Mouse (Mus musculus) hindbrain, embryonic 11.5 days (tissue): ENCODE measurements at regions not wholly inside any gene's neighbourhood (a gene's known extent, or its start where the extent isn't known, plus 50 kb on each side); places are given as distances from the start of the nearest gene placed in this dataset.

Experiments
- ATAC-seq: fragments of 200-750 bp; cut with Nextera tagmentation; 2 replicates; pipeline ENCODE4 v1.8.0; 2017; ENCODE audit warnings: mild to moderate bottlenecking, moderate TSS enrichment, moderate library complexity; ENCODE audit not compliant: low FRiP score
- DNase-seq: peaks from one replicate; pipeline ENCODE4 v3.0.0-alpha.2; 2015; ENCODE audit warnings: low spot score
- H3K27ac ChIP-seq: fragments of 300-500 bp; sonication (generic); 2 replicates; pipeline ENCODE4 v1.5.1; 2014; ENCODE audit warnings: mild to moderate bottlenecking, low read depth, low read length
- H3K27me3 ChIP-seq: fragments of 300-500 bp; sonication (generic); 2 replicates; pipeline ENCODE4 v1.6.1; 2014; ENCODE audit warnings: mild to moderate bottlenecking, low read length, moderate library complexity, mixed read lengths; ENCODE audit not compliant: control insufficient read depth, insufficient read depth
- H3K36me3 ChIP-seq: fragments of 300-500 bp; sonication (generic); 2 replicates; pipeline ENCODE4 v1.6.1; 2014; ENCODE audit warnings: mild to moderate bottlenecking, low read length, moderate library complexity, mixed read lengths; ENCODE audit not compliant: control insufficient read depth, insufficient read depth
- H3K4me1 ChIP-seq: fragments of 300-500 bp; sonication (generic); replicated peaks from 2 replicates; pipeline ENCODE4 v1.6.1; 2014; ENCODE audit warnings: low read length, mixed read lengths; ENCODE audit not compliant: control insufficient read depth, insufficient read depth
- H3K4me2 ChIP-seq: fragments of 300-500 bp; sonication (generic); replicated peaks from 2 replicates; pipeline ENCODE4 v1.6.1; 2014; ENCODE audit warnings: mild to moderate bottlenecking, low read depth, low read length
- H3K4me3 ChIP-seq: fragments of 300-500 bp; sonication (generic); 2 replicates; pipeline ENCODE4 v1.5.1; 2014; ENCODE audit warnings: low read depth, low read length
- H3K9ac ChIP-seq: fragments of 300-500 bp; sonication (generic); 2 replicates; pipeline ENCODE4 v1.6.1; 2014; ENCODE audit warnings: low read depth, low read length
- H3K9me3 ChIP-seq: fragments of 300-500 bp; sonication (generic); 2 replicates; pipeline ENCODE4 v1.6.1; 2016; ENCODE audit warnings: low read length; ENCODE audit not compliant: control insufficient read depth
- WGBS: fragments of 180-500 bp; shearing (Covaris S2); extraction: QIAGEN DNeasy Blood & Tissue Kit; methylation state at CpG from one replicate; pipeline ENCODE4 v1.1.7; 2014; 5-methylcytosine and 5-hydroxymethylcytosine counted together

DNA sequence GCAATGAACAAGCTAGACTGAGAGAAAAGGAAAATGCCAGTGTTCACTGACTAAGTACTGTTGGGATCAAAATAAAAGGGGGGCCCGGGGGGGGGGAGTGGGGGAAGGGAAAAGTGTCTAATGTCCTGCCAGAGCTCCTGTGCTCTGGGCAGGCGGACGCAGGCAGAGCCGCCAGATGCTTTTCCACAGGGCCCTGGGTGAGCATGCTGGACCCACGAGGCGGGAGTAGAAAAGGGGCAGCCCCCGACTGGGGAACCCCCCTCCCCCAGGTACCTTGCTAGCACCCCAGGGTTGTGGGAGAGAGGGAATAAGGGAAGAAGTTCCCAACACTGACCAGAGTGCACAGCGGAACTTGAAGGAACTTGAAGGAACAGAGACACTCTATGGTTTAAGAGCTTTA lies 478.6 kb downstream of the Mat2b start:
- DNase-seq = no peak
- Histone ChIP-seq H3K36me3 (no peaks in the 10 kb centered on the region), H3K4me3 (no peak overlapping the region), H3K27ac (no peak overlapping the region), H3K9me3 (no peaks in the 10 kb centered on the region), H3K4me1 (no peaks in the 10 kb centered on the region), H3K27me3 (no peaks in the 10 kb centered on the region), H3K4me2 (no peak overlapping the region), H3K9ac (no peak overlapping the region)
- ATAC-seq = no peak
- WGBS = 58% methylated on average over 8 of the region's 8 CpGs
